Mouse (Mus musculus) embryonic stem cell, embryonic (primary cell): ENCODE data around the gene Map2k5.

Experiments used
- CTCF ChIA-PET, 4 experiments: fragments of 300-600 bp in 2 of 4; fragments of 350-600 bp in 2 of 4; sonication (Branson Sonifier 250); formaldehyde crosslinking; loops; one replicate each; lab custom pipeline; 2022; ENCODE audit warnings: inconsistent platforms in 2 of 4; lab: Charles Lee
- POLR2A ChIA-PET, 4 experiments: fragments of 300-600 bp in 2 of 4; fragments of 350-600 bp in 2 of 4; sonication (Branson Sonifier 250); formaldehyde crosslinking; loops; one replicate each; lab custom pipeline; 2022; ENCODE audit warnings: antibody characterized with exemption in 4 of 4, inconsistent platforms in 1 of 4; lab: Charles Lee

Gene Map2k5

GRCm38 (mm10) chr9:63377270-63378142 lies at the start of gene Map2k5:
Gene Map2k5 (minus strand): TSS chr9:63377902.
- CTCF ChIA-PET: interaction anchor here in 1 of 4 experiments (0.7 kb wide), 1 partner anchor 87 kb away, joined by 5 read pairs; no protein-coding TSS in a partner anchor
- POLR2A ChIA-PET: interaction anchor here (0.6 to 2.4 kb wide), 21 partner anchors 10 to 689 kb away, joined by 3 to 6 read pairs (median 3); no protein-coding TSS in a partner anchor

- CTCF ChIA-PET: no interaction called here
- POLR2A ChIA-PET: no interaction called here
These were observed 43.5 kb upstream of the Map2k5 start for GRCm38 (mm10) chr9:63421096-63421736.

GRCm38 (mm10) chr9:63420396-63420795 lies 42.7 kb upstream of the Map2k5 start:
- ChIA-PET CTCF (interaction anchor here in 1 of 4 experiments (0.5 kb wide), 1 partner anchor 70 kb away, joined by 3 read pairs; no protein-coding TSS in a partner anchor), POLR2A (interaction anchor here in 1 of 4 experiments (1.0 kb wide), 1 partner anchor 8 kb away, joined by 4 read pairs; no protein-coding TSS in a partner anchor)

GRCm38 (mm10) chr9:63400176-63400575 lies 22.5 kb upstream of the Map2k5 start:
- CTCF ChIA-PET: no interaction called here

GRCm38 (mm10) chr9:63399463-63399815 lies 21.7 kb upstream of the Map2k5 start:
- ChIA-PET POLR2A (interaction anchor here in 1 of 4 experiments (0.5 kb wide), 1 partner anchor 214 kb away, joined by 5 read pairs; no protein-coding TSS in a partner anchor), CTCF (no interaction called here)

More at GRCm38 (mm10) chr9:63400176-63400575, 22.5 kb upstream of the Map2k5 start:
- POLR2A ChIA-PET: no interaction called here

GRCm38 (mm10) chr9:63398611-63399462 lies 21.1 kb upstream of the Map2k5 start, which contains the start of gene 2300009A05Rik:
Gene 2300009A05Rik (minus strand): TSS chr9:63399246.
- CTCF ChIA-PET: no interaction called here
- POLR2A ChIA-PET: no interaction called here

- POLR2A ChIA-PET: no interaction called here
- CTCF ChIA-PET: interaction anchor here in 1 of 4 experiments (0.7 kb wide), 1 partner anchor 636 kb away, joined by 4 read pairs; no protein-coding TSS in a partner anchor
These were observed 17.9 kb upstream of the Map2k5 start for GRCm38 (mm10) chr9:63395612-63396011.

GRCm38 (mm10) chr9:63391307-63391706 lies 13.6 kb upstream of the Map2k5 start:
- POLR2A ChIA-PET: no interaction called here

GRCm38 (mm10) chr9:63382761-63383160 lies 5.1 kb upstream of the Map2k5 start:
- ChIA-PET POLR2A (no interaction called here), CTCF (no interaction called here)

More at GRCm38 (mm10) chr9:63391307-63391706, 13.6 kb upstream of the Map2k5 start:
- CTCF ChIA-PET: no interaction called here

GRCm38 (mm10) chr9:63380326-63380725 lies 2.6 kb upstream of the Map2k5 start:
- ChIA-PET CTCF (no interaction called here), POLR2A (no interaction called here)

- POLR2A ChIA-PET: interaction anchor here in 3 of 4 experiments (0.6 to 1.9 kb wide), 14 partner anchors 10 to 689 kb away, joined by 3 to 6 read pairs (median 3); no protein-coding TSS in a partner anchor
- CTCF ChIA-PET: interaction anchor here in 1 of 4 experiments (0.7 kb wide), 1 partner anchor 87 kb away, joined by 5 read pairs; no protein-coding TSS in a partner anchor
These were observed 472 bp upstream of the Map2k5 start for GRCm38 (mm10) chr9:63378174-63378573.

GRCm38 (mm10) chr9:63373315-63373714 lies 4.4 kb downstream of the Map2k5 start:
- ChIA-PET CTCF (interaction anchor here in 2 of 4 experiments (0.5 to 0.6 kb wide), 2 partner anchors 147 to 483 kb away, joined by 4 read pairs; no protein-coding TSS in a partner anchor), POLR2A (interaction anchor here in 2 of 4 experiments (0.6 to 2.2 kb wide), 3 partner anchors 13 to 30 kb away, joined by 4 to 6 read pairs (median 4); no protein-coding TSS in a partner anchor)

GRCm38 (mm10) chr9:63372541-63372940 lies 5.2 kb downstream of the Map2k5 start:
- ChIA-PET CTCF (interaction anchor here in 2 of 4 experiments (0.6 to 0.7 kb wide), 2 partner anchors 12 to 234 kb away, joined by 3 to 4 read pairs; no protein-coding TSS in a partner anchor), POLR2A (interaction anchor here in 3 of 4 experiments (0.6 to 2.2 kb wide), 4 partner anchors 12 to 882 kb away, joined by 4 to 6 read pairs (median 5); no protein-coding TSS in a partner anchor)

GRCm38 (mm10) chr9:63360410-63360809 lies 17.3 kb downstream of the Map2k5 start:
- CTCF ChIA-PET: no interaction called here
- POLR2A ChIA-PET: interaction anchor here in 2 of 4 experiments (0.7 to 2.8 kb wide), 4 partner anchors 13 to 214 kb away, joined by 4 to 6 read pairs (median 5); no protein-coding TSS in a partner anchor

- ChIA-PET POLR2A (no interaction called here), CTCF (no interaction called here)
These were observed 18.7 kb downstream of the Map2k5 start for GRCm38 (mm10) chr9:63359016-63359415.

GRCm38 (mm10) chr9:63356721-63357120 lies 21.0 kb downstream of the Map2k5 start:
- CTCF ChIA-PET: no interaction called here
- POLR2A ChIA-PET: interaction anchor here in 1 of 4 experiments (1.2 kb wide), 2 partner anchors 14 to 35 kb away, joined by 3 to 4 read pairs; no protein-coding TSS in a partner anchor

GRCm38 (mm10) chr9:63356278-63356677 lies 21.4 kb downstream of the Map2k5 start:
- ChIA-PET POLR2A (interaction anchor here in 1 of 4 experiments (1.2 kb wide), 1 partner anchor 14 kb away, joined by 3 read pairs; no protein-coding TSS in a partner anchor), CTCF (interaction anchor here in 1 of 4 experiments (0.6 kb wide), 1 partner anchor 187 kb away, joined by 3 read pairs; no protein-coding TSS in a partner anchor)

GRCm38 (mm10) chr9:63354168-63354567 lies 23.5 kb downstream of the Map2k5 start:
- CTCF ChIA-PET: no interaction called here
- POLR2A ChIA-PET: interaction anchor here in 1 of 4 experiments (0.7 to 1.6 kb wide), 2 partner anchors 23 to 68 kb away, joined by 3 to 4 read pairs; no protein-coding TSS in a partner anchor
